Mouse (Mus musculus) urinary bladder, adult 18-20 months (tissue): ENCODE results near the gene Vps9d1.
"Not testable (repeated sequence)": the region's sequence is repeated elsewhere in the genome, so short reads cannot be mapped to it uniquely, and the experiment has no call there.

Experiments
- DNase-seq, 2 experiments: peaks; one replicate each; pipeline ENCODE4 v3.0.0; 2022; ENCODE audit warnings: low spot score in 2 of 2, mixed read lengths in 2 of 2

Vps9d1 gene

DNA sequence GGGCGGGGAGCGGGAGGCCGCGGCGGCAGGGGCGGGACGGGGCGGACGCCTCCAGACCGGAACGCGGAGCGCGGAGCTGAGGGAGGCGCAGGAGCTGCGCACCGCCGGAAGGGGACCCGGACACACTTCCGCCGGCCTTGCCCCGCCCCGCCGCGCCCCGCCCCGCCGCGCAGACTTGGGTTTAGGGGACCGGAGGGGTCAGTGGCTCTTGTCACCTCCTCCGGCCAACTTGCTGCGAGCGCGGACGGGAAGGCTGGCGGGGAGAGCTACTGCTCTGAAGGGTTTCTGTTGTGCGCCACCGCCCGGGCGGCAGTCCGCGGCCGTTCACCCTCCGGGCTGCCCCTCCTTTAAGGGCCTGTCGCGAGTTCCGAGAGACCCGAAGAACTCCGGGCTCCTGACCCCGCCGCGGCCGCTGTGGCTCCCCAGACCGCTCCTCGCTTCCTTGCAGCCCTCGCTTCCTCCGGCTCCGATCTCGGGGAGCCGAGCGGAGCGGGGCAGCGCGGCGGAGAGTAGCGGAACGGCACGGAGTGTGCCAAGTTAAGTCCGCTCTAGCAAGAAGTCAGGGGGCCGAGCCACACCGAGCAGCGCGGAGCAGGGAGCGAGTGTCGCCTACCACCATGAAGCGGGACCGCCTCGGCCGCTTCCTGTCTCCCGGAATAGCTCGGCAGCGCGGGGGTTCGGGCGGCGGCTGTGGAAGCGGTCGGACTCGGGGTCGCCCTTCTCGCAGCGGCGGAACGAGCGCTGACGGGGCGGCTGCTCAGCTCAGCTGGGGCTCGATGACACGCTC lies at the start of gene Vps9d1, which contains the start of gene Zfp276:
Gene Vps9d1 (minus strand): TSS at position 250 of the 787 bp plus-strand sequence.
Gene Zfp276 (plus strand): TSS at position 97 of the 787 bp plus-strand sequence.
- DNase-seq = peak; percentile 73 to 80

DNA sequence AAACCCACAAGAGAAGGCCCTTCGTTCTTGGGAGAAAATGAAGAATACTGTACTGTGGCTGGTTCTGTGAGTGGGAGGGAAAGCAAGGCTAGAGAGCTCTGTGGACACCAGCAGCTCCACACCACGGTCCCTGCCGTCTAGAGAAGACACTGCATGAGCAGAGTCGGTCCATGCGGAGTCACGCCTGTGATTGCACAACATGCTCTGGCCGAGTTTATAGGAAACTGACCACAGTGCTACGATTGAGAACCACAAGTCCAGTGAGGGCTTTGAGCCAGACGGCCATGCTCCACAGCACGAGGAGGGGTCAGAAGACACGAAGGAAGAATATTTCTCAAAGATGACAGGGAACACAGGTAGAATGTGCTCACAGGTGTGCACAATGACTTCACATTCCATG lies 44.2 kb upstream of the Vps9d1 start:
- DNase-seq = no peak

DNA sequence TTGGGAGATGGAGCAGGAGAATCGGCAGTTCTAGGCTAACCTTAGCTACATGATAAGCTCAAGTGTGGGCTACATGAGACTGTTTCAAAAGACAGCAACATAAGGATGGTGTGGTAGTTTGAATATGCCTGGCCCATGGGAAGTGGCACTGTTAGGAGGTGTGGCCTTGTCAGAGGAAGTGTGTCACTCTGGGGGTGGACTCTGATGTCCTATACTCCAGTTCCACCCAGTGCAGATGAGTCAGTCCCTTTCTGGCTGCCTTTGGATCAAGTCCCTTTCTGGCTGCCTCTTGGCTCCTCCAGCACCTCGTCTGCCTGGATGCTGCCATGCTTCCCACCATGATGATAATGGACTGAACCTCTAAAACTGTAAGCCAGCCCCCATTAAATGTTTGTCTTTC lies 38.6 kb upstream of the Vps9d1 start:
- DNase-seq = no peak

DNA sequence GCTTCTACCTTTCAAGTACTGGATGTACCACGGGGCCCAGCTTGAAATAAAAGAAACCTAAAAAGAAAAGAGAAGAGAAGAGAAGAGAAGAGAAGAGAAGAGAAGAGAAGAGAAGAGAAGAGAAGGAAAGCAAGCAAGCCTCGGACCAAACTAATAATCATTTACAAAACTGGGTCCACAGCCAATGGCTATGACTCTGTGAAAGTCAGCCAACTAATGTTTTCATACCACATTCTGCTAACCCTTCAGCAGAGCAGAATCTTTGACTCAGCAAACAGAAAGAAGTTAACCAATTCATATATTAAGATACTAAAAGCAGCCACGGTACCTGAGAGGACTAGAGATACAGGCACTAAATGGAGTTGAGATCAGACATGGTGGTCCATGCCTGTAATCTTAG lies 38.1 kb upstream of the Vps9d1 start:
- DNase-seq = no peak

DNA sequence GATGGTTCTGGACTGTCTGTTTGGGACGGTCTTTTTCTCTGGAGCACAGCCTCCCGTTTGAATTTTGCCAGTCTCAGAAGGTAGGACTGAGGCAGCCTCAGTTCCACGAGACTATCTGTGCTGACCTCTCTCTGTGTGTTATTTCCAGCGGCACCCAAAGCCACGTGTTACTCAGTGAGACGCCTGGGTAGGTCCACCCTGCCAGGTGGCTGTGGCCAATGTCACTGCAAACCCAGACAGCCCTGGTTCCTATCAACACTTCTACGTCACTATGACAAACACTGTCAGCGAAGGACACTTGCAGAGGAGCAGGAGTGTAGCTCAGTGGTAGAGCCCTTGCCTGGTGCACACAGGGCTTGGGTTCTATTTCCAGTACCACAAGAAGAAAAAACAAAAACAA lies 37.6 kb upstream of the Vps9d1 start:
- DNase-seq = no peak

DNA sequence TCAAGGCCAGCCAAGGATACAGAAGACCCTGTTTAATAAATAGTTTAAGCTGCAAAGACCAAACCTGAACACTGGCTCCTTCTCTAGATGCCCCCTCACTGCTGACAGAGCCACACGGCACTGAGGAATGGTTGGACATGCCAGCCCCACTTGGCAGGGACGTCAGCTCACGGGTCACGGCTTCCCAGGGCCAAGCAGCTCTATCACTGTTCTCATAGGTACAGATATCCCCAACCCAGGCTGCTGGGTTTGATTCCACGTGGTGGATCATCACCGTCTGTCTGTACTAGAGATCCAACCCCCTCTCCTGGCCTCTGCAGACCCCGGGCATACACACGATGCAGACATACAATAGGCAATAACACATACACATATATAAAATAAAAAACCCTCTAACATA lies 36.5 kb upstream of the Vps9d1 start:
- DNase-seq = no peak

DNA sequence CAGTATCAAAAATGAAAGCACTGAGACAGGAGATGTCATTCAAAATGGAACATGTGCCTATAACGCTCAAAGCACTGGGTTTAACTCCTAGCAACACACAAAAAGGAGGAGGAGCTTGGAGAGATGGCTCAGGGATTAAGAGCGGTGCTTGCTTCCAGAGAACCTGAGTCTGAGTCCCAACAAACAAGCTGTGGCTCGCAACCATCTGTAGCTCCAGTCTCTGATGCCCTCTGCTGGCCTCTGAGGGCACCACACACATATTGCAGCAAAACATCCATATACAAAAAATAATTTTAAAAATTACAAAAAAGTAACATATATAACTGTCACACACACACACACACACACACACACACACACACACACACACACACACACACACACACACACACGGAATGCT lies 36.0 kb upstream of the Vps9d1 start:
- no peak for DNase-seq

DNA sequence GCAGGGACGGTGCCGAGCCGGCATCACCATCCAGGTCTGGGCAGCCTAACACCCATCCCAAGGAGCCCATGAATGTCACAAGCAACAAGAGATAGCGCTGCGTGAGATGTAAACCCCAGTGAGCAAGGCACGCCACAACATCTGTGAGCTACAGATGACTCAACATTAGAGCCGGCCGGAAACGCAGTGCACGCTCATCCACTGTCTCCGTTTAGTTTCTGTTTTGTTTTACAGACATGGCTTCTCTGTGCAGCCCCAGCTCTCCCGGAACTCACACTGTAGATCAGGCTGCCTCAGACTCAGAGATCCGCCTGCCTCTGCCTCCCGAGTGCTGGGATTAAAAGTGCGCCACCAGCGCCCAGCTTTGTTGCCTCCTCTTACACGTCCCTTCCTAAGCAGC lies 33.2 kb upstream of the Vps9d1 start:
- DNase-seq = no peak

DNA sequence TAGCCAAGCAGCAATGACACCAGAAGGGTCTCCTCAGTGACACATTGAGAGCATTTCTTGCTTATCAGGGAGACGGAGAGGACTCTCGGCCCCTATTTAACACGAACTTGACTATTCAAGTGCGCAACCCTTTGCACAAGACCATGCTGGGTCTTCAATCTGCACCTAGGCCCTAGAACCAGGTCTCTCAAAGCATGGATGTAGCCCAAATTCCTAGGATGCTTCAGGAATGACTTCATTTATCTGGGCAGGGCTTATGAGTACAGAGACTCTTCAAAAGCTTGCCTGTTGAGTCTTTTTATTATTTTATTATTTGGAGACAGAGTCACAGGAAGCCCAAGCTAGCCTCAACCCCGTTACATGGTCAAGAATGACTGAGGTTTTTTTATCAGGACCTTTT lies 30.3 kb upstream of the Vps9d1 start:
- no peak for DNase-seq

DNA sequence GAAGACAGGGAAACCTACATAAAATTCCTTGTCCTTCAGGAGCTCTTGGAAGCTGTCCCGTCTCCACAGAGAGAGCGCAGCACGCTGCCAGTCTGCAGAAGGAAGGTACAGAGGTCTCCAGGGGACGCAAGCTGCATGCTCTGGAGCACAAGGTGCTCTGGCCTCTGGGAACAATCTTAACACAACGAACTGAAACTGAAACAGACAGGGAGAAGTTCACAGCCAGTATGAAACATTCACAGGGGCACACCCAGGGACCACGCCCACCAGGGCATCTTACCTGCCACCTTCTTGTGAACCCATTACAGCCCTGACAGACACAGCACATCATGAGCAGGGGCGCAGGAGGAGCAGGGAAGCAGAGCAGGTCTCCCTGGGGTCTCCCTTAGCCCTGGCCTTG lies 29.8 kb upstream of the Vps9d1 start:
- no peak for DNase-seq

DNA sequence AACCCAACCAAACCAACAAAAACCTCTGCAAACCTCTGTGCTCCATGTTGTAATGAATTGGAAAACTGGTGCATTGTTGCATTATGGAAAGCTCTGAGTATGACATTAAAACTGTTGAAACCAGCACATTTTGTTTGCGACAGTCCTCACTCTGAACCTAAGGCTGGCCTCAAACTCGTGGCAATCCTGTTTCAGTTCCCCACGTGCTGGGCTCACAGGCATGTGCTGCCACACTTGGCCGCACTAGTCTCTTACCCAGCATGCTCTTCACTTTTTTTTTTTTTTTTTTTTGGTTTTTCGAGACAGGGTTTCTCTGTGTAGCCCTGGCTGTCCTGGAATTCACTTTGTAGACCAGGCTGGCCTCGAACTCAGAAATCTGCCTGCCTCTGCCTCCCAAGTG lies 28.8 kb upstream of the Vps9d1 start:
- DNase-seq = not testable (repeated sequence)

DNA sequence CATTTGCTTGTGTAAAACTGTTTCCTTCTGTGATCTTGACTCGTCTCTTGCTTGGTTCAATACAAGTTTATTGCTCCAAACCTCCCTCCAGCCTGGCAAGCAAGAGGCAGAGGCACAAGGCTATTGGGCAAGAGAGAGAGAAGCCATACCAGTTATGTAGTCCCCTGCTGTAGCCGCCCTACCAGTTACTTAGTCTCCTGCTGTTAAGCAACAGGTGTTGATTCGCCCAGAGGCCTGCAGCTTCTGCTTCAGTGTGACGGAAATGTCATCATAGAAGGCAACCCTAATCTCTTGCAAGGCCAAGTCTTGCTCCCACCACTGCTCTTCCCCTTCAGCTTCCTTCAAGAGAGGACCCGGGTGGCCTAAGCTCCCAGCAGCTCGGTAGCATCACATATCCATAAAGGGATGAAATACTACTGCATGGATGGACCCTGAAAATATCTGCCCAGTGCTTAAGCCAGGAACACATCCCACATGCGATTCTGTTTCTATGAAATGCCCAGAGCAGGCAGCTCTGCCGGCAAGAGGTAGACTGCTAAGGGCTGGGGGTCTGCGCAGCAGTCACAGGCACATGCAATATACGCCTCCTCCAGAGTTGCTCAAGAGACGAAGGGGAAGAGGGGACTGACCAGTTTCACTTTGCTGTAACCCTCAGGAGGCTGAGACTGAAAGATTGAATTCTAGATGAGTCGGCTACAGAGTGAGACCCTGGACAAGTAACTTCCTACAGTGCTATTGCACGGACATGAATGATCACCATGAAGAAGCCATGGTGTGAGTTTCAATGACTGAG lies 26.4 kb upstream of the Vps9d1 start:
- no peak for DNase-seq

DNA sequence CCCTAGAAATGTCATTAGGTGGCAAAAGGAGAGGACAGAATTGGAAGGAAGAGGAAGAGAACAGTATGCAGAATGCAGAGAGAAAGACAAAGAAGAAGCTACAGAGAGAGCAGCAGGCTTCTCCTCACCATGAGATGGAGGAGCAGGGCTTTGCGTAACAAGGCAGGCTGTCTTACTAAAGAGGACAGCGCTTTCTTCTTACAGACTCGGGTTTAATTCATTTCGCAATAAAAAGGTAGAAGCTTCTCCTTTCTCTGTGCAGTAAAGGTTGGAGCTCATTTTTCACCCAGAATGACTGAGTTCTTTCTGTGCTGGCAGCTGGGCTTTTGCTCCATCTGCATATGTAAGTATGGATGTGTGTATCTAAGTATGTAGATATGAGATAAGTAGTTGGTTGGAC lies 25.7 kb upstream of the Vps9d1 start:
- no peak for DNase-seq

DNA sequence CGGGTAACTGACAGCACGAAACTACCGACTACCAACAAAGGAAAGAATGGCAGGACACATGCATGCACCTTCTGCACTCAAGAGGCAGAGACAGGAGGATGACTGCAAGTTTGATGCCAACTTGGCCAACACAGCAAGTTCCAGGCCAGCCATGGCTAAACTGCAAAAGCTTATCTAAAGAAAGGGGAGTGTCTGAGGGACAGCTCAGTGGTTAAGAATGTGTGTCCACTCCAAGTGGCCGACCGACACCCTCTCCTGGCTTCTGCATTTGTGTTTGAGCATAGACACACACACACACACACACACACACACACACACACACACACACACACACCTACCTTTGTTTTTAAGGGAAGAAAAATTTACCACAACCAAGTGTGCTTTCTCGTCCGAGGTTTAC lies 24.3 kb upstream of the Vps9d1 start:
- DNase-seq = no peak

DNA sequence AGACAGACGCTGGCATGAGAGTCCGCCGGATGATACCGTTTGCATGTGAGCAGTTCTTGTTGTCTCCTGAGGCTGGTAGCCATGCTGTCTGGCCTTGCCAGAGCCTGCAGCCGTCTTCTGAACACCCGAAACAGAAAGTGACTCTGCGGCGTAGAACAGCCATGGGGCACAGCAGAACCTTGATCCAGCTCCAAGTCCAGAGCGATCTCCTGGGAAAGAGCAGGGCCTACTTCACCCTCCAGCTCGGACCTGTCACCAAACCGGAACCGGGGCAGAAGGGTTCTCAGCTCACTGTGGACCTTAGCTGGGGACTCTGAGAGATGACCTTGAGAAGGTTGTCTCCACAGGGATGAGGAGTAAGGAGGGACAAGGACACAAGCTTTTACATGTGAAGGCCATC lies 20.9 kb upstream of the Vps9d1 start:
- DNase-seq = no peak

DNA sequence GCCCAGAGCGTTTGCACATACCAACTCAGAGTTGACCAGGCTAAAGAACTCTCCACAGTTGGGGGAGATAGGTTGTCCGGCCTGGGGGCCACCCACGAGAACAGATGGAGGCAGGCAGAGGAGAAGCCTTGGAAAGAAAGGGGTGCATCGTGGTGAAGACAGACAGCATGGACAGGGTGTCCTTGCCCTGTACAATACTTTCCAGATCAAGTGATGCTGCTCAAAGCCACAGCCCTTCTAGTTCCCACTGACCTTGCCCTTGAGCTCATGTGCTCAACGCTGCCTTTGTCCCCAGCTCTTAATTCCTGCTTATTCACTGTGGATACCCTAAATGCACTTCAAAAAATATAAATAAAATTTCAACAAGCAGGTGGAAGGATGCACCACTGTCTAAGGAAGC lies 20.3 kb upstream of the Vps9d1 start:
- no peak for DNase-seq

DNA sequence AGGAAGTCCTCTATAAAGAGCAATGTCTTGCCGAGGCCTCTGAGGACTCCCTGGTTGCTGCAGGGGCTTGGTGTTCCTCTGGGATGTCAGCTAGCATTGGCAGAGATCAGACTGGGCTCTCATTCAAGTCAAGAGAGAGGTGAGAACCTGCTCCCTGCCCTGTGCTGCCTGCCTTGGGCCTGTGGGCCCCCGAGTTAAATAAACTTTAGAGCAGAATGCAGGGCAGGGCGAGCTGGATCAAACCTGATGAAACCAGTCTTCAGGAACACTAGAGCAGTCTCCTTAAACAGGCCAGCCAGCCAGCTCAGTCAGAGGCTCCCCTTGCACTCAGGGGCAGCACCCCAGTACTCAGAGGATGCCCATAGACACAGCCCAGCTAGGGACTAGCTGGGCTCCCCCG lies 17.8 kb upstream of the Vps9d1 start:
- no peak for DNase-seq

DNA sequence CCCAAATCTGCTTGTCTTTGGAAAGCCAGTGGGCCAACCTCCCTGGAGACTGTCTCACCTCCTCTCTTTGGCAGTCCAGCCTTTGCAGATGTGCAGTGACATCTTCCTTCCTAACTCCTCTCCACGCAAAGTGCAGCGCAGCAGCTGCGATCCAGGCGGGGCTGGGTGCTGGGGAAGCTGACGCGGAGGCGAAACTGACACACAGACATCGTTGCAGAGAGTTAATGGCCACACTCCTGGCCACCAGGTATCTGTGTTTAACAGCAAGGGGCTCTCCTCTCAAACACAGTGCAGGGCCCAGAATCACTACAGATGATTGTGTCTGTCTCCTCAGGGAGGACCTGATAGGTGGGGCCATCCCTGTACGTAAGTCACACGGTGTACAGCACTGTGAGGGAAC lies 17.0 kb upstream of the Vps9d1 start:
- no peak for DNase-seq

DNA sequence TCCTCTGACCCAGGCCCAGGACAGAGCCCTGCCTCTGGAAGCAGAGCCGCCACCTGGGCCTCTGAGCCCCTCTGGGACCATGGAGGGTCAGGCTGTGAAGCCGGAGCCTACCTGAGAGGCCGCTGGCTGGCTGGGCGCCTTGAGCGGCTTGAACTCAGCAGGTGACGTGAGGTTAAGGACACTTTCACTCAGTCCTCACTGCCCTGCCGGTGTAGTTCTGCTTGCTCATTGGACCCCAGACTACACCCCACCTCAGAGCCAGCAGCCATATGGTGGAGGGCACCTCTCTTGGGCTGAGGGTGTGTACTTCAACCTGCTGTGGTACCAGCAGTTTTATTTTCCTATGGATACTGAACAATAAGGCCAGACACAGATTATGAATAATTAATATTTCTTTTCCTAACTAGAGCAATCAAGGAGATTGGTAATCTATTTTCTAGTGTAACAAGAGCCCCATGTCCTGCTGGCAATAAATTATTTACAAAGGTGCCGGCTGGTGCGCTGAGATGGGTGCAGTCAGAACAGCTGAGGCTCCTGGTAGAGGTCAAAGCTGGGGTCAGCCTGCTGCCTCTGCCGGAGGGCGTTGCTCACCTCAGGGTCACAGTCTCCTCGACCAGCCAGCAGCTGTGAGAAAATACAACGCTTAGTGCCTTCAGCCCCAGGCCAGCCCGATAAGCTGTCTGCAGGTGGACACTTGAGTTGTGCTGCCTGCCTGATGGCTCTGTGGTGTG lies 13.9 kb upstream of the Vps9d1 start:
- DNase-seq = no peak

DNA sequence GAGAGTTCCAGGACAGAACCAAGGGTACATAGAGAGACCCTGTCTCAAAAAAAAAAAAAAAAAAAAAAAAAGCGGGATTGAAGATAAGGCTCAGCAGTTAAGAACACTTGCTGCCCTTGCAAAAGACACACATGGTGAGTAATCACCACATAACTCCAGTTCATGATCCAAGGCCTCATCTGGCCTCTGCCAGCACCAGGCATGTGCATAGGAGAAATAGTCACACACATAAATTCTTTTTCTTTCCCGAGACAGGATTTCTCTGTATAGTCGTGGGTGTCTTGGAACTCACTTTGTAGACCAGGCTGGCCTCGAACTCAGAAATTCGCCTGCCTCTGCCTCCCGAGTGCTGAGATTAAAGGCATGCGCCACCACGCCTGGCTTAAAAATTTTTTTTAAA lies 3.4 kb upstream of the Vps9d1 start:
- not testable (repeated sequence) for DNase-seq

DNA sequence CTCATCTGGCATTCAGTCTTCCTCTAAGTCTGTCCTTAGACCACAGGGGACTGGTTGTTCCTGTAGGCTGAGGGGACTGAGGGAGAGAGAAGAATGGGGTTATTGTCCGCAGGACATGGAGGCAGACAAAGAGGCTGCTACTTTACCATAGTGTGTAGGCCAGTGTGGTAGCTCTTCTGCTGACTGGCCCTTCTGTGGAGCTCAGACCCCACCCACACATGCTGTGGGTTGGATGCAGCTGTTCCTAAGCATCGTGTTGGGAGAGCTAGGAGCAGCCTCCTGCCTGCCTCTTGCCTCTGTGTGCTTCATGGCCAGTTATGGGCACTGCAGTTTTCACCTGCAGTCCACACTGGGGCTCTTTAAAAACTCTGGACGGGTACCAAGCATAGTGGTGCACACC lies 3.0 kb upstream of the Vps9d1 start:
- no peak for DNase-seq

DNA sequence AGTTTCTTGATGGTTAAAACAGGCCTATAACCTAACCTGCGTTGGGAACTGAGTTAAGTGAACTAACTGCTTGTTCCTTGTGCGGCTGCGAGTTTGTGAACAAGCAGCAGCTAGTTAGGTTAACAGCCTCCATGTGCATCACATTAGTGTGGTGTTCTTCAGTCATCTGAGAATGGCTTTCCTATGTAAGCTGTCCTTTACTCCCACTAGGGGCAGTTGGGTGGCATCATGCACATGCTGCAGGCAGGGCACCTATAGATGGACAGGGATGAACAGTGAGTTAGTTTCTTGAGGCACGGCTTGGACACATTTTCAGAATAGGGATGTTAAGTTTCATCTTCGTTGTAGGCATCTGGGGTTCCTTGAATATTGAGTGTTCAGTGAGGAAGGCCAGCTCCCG lies 1.0 kb upstream of the Vps9d1 start:
- DNase-seq = no peak
